In genomic region chr9:73103880-73104198, GRCm38 (mm10) we compare ENCODE assay signal across 8 mouse cellular contexts. TPM values are rescaled to one million over a fixed set of nuclear protein-coding genes. Genes with fewer than 3 reads are reported as not detected.
DNase-seq lines count a peak whose midpoint lies in the region; ATAC-seq and TF ChIP-seq lines count a peak whose summit lies in the region.

No protein-coding gene starts in this region.

- peak overlapping the region; percentile 61; the same call in 1 of the 2 replicates for H3K9ac ChIP-seq in forebrain, embryonic 13.5 days
- peak overlapping the region; percentile 50; the same call in 1 of the 2 replicates for H3K9ac ChIP-seq in limb, embryonic 11.5 days (ENCODE audit: low read length)
- peak overlapping the region; percentile 49; the same call in 1 of the 2 replicates for H3K9ac ChIP-seq in neural tube, embryonic 14.5 days (replicated peaks; ENCODE audit: low read depth, low read length)

- H3K4me1 ChIP-seq in forebrain, embryonic 13.5 days = peaks cover 8% of the 10 kb centered on the region
- no peaks in the 10 kb centered on the region for H3K4me1 ChIP-seq in limb, embryonic 11.5 days (ENCODE audit: control insufficient read depth, insufficient read depth, low read length)
- no peaks in the 10 kb centered on the region for H3K4me1 ChIP-seq in neural tube, embryonic 14.5 days (ENCODE audit: control insufficient read depth, insufficient read depth, low read length)

- no peak; the same call in 1 of the 2 replicates for ATAC-seq in forebrain, embryonic 13.5 days
- no peak for ATAC-seq in limb, embryonic 11.5 days (ENCODE audit: insufficient number of reproducible peaks, low FRiP score, low TSS enrichment, low read depth)
- no peak for ATAC-seq in neural tube, embryonic 14.5 days (ENCODE audit: low read depth)

- TF ChIP-seq CTCF in left cerebral cortex, adult 2 months (IDR thresholded peaks at IDR 0.05) = no peak

- no peak overlapping the region for H3K27ac ChIP-seq in left cerebral cortex, adult 2 months
- no peak overlapping the region for H3K27ac ChIP-seq in forebrain, embryonic 13.5 days
- H3K27ac ChIP-seq in limb, embryonic 11.5 days (replicated peaks; ENCODE audit: low read depth, low read length) = no peak overlapping the region
- H3K27ac ChIP-seq in neural tube, embryonic 14.5 days (ENCODE audit: low read depth, low read length) = no peak overlapping the region

- intact Hi-C loops in left cerebral cortex, adult 2 months (cut with DNase I) = no loop called here
- intact Hi-C loops in left cerebral cortex, postnatal 14 days (cut with DNase I) = no loop called here

- peak overlapping the region; percentile 79 for H3K4me2 ChIP-seq in forebrain, embryonic 13.5 days
- peak overlapping the region; percentile 81 for H3K4me2 ChIP-seq in limb, embryonic 11.5 days (ENCODE audit: low read depth, severe bottlenecking)
- H3K4me2 ChIP-seq in neural tube, embryonic 14.5 days (ENCODE audit: low read depth, low read length) = peak overlapping the region; percentile 70

- peaks cover 67% of the 10 kb centered on the region for H3K27me3 ChIP-seq in forebrain, embryonic 13.5 days
- H3K27me3 ChIP-seq in limb, embryonic 11.5 days (ENCODE audit: control insufficient read depth, insufficient read depth, low read length) = peaks cover 9% of the 10 kb centered on the region; the same call in 1 of the 2 replicates
- H3K27me3 ChIP-seq in neural tube, embryonic 14.5 days (ENCODE audit: control insufficient read depth, insufficient read depth, low read length) = peaks cover 11% of the 10 kb centered on the region; the same call in 1 of the 2 replicates

- H3K4me3 ChIP-seq in left cerebral cortex, adult 2 months = peak overlapping the region; percentile 48
- H3K4me3 ChIP-seq in forebrain, embryonic 13.5 days = peak overlapping the region; percentile 42
- peak overlapping the region; percentile 37 for H3K4me3 ChIP-seq in limb, embryonic 11.5 days (ENCODE audit: low read depth, low read length)
- H3K4me3 ChIP-seq in neural tube, embryonic 14.5 days (ENCODE audit: low read depth, low read length) = peak overlapping the region; percentile 36

- H3K9me3 ChIP-seq in forebrain, embryonic 13.5 days (replicated peaks) = no peaks in the 10 kb centered on the region
- H3K9me3 ChIP-seq in limb, embryonic 11.5 days (ENCODE audit: control insufficient read depth, low read length) = no peaks in the 10 kb centered on the region
- H3K9me3 ChIP-seq in neural tube, embryonic 14.5 days (ENCODE audit: control insufficient read depth, low read length) = no peaks in the 10 kb centered on the region

- no peak for DNase-seq in left cerebral cortex, adult 2 months (ENCODE audit: extremely low spot score in 1 of 2, low spot score in 2 of 2)
- DNase-seq in left cerebral cortex, postnatal 14 days (ENCODE audit: low spot score in 2 of 2) = no peak
- DNase-seq in limb, embryonic 11.5 days (ENCODE audit: low spot score) = no peak
- DNase-seq in urinary bladder, postnatal 4 days (ENCODE audit: low spot score in 2 of 2) = no peak
- DNase-seq in right cerebral cortex, adult 18-20 months = no peak
- no peak for DNase-seq in gastrocnemius, adult 18-20 months (ENCODE audit: low spot score)

- no peaks in the 10 kb centered on the region for H3K36me3 ChIP-seq in forebrain, embryonic 13.5 days (ENCODE audit: poor library complexity, severe bottlenecking)
- H3K36me3 ChIP-seq in limb, embryonic 11.5 days (ENCODE audit: control insufficient read depth, insufficient read depth, low read length) = no peaks in the 10 kb centered on the region
- H3K36me3 ChIP-seq in neural tube, embryonic 14.5 days (ENCODE audit: control insufficient read depth, insufficient read depth, low read length) = no peaks in the 10 kb centered on the region

- 36% methylated on average over 5 of the region's 5 CpGs for WGBS in forebrain, embryonic 13.5 days
- WGBS in limb, embryonic 11.5 days = 40% methylated on average over 5 of the region's 5 CpGs
- WGBS in neural tube, embryonic 14.5 days = 47% methylated on average over 5 of the region's 5 CpGs

RNA-seq across cellular contexts. Expression of gene Gm20509, which starts 1.6 kb away (rescaled TPM):
- total RNA-seq in left cerebral cortex, adult 2 months (2021) = not detected
- total RNA-seq in left cerebral cortex, postnatal 14 days (2021) = not detected
- polyA plus RNA-seq in forebrain, embryonic 13.5 days (2015; fragmentation: Nextera tagmentation; extraction: Ambion mirVana) = not detected in 2 replicates
- not detected in 2 replicates for polyA plus RNA-seq in limb, embryonic 11.5 days (2014; fragmentation: Nextera tagmentation; extraction: Ambion mirVana)
- not detected in 2 replicates for polyA plus RNA-seq in neural tube, embryonic 14.5 days (2014; fragmentation: Nextera tagmentation; extraction: Ambion mirVana)
- total RNA-seq in gastrocnemius, adult 18-20 months (2021) = not detected

RNA-seq across cellular contexts. Expression of gene Khdc3, which starts 2.2 kb away (rescaled TPM):
- total RNA-seq in left cerebral cortex, adult 2 months (2021) = 1 to 10 TPM; 2.4 to 2.8 TPM
- total RNA-seq in left cerebral cortex, postnatal 14 days (2021) = 1 to 10 TPM; 1.2 to 1.4 TPM
- not detected in 2 replicates for polyA plus RNA-seq in forebrain, embryonic 13.5 days (2015; fragmentation: Nextera tagmentation; extraction: Ambion mirVana)
- 0.37 TPM in 1 of 2 replicates, not detected in the other for polyA plus RNA-seq in limb, embryonic 11.5 days (2014; fragmentation: Nextera tagmentation; extraction: Ambion mirVana)
- 0.32 TPM in 1 of 2 replicates, not detected in the other for polyA plus RNA-seq in neural tube, embryonic 14.5 days (2014; fragmentation: Nextera tagmentation; extraction: Ambion mirVana)
- not detected for total RNA-seq in gastrocnemius, adult 18-20 months (2021)

RNA-seq across cellular contexts. Expression of gene Rsl24d1, which starts 9.4 kb away (rescaled TPM):
- 10 to 100 TPM; 53.9 to 54.2 TPM for total RNA-seq in left cerebral cortex, adult 2 months (2021)
- total RNA-seq in left cerebral cortex, postnatal 14 days (2021) = 10 to 100 TPM; 51.8 to 56.9 TPM
- 133 and 137 TPM in 2 replicates for polyA plus RNA-seq in forebrain, embryonic 13.5 days (2015; fragmentation: Nextera tagmentation; extraction: Ambion mirVana)
- polyA plus RNA-seq in limb, embryonic 11.5 days (2014; fragmentation: Nextera tagmentation; extraction: Ambion mirVana) = 168 and 180 TPM in 2 replicates
- 103 and 107 TPM in 2 replicates for polyA plus RNA-seq in neural tube, embryonic 14.5 days (2014; fragmentation: Nextera tagmentation; extraction: Ambion mirVana)
- total RNA-seq in gastrocnemius, adult 18-20 months (2021) = 10 to 100 TPM; 34.5 to 36.7 TPM

RNA-seq across cellular contexts. Expression of gene Rab27a, which starts 59.2 kb away (rescaled TPM):
- 1 to 10 TPM; 7.5 to 8.9 TPM for total RNA-seq in left cerebral cortex, adult 2 months (2021)
- 1 to 10 TPM; 5.9 to 8.2 TPM for total RNA-seq in left cerebral cortex, postnatal 14 days (2021)
- polyA plus RNA-seq in forebrain, embryonic 13.5 days (2015; fragmentation: Nextera tagmentation; extraction: Ambion mirVana) = 0.96 and 1.2 TPM in 2 replicates
- 2.5 and 2.6 TPM in 2 replicates for polyA plus RNA-seq in limb, embryonic 11.5 days (2014; fragmentation: Nextera tagmentation; extraction: Ambion mirVana)
- 0.88 and 1.0 TPM in 2 replicates for polyA plus RNA-seq in neural tube, embryonic 14.5 days (2014; fragmentation: Nextera tagmentation; extraction: Ambion mirVana)
- total RNA-seq in gastrocnemius, adult 18-20 months (2021) = 1 to 10 TPM; 1.3 to 2.0 TPM
